8 mouse cellular contexts compared by ENCODE assay signal in genomic region chr19:29253728-29254127, GRCm38 (mm10). TPM values are rescaled to one million over a fixed set of nuclear protein-coding genes. Genes with fewer than 3 reads are reported as not detected.
DNase-seq lines count a peak whose midpoint lies in the region; ATAC-seq and TF ChIP-seq lines count a peak whose summit lies in the region.

No protein-coding gene starts in this region.

- H3K4me3 ChIP-seq in G1E (ENCODE audit: low read depth, low read length): peak overlapping the region; percentile 91
- peak overlapping the region; percentile 86 for H3K4me3 ChIP-seq in forebrain, embryonic 15.5 days
- H3K4me3 ChIP-seq in neural tube, embryonic 14.5 days (ENCODE audit: low read depth, low read length): peak overlapping the region; percentile 97
- peak overlapping the region; percentile 32 for H3K4me3 ChIP-seq in testis, adult 2 months (ENCODE audit: control insufficient read depth, low read depth, low read length)

- peak; percentile 55 for DNase-seq in G1E (ENCODE audit: low spot score)
- peak; percentile 85 to 87 for DNase-seq in cerebellum, adult 18-20 months
- peak; percentile 58 for DNase-seq in heart, postnatal 25 days (ENCODE audit: low spot score)
- DNase-seq in layer of hippocampus, adult 18-20 months (ENCODE audit: low spot score in 2 of 2): peak; percentile 58 to 89
- peak; percentile 85 to 87 for DNase-seq in lung, adult 18-20 months

- intact Hi-C loops in heart, postnatal 25 days (cut with DNase I): loop anchor here (2.0 to 5.0 kb wide), 7 partner anchors 109 to 476 kb away; partner anchors contain the start of genes Ak3, Cdc37l1 and Rcl1

- H3K27ac ChIP-seq in forebrain, embryonic 15.5 days (replicated peaks): peak overlapping the region; percentile 46; the same call in 1 of the 2 replicates
- H3K27ac ChIP-seq in neural tube, embryonic 14.5 days (ENCODE audit: low read depth, low read length): no peak overlapping the region
- H3K27ac ChIP-seq in testis, adult 2 months (ENCODE audit: control insufficient read depth, insufficient read depth, low read depth, low read length): no peak overlapping the region; the same call in 1 of the 2 replicates

- H3K4me2 ChIP-seq in forebrain, embryonic 15.5 days (replicated peaks): peak overlapping the region; percentile 55
- peak overlapping the region; percentile 75 for H3K4me2 ChIP-seq in neural tube, embryonic 14.5 days (ENCODE audit: low read depth, low read length)

- TF ChIP-seq CTCF in G1E (IDR thresholded peaks at IDR 0.05; ENCODE audit: low read depth, low read length): peak; percentile 91
- peak; percentile 94 for TF ChIP-seq CTCF in testis, adult 2 months (IDR thresholded peaks at IDR 0.05; ENCODE audit: control insufficient read depth, insufficient read depth, insufficient replicate concordance, low read depth, low read length)

- no peaks in the 10 kb centered on the region for H3K9me3 ChIP-seq in G1E (replicated peaks)
- H3K9me3 ChIP-seq in forebrain, embryonic 15.5 days: no peaks in the 10 kb centered on the region
- H3K9me3 ChIP-seq in neural tube, embryonic 14.5 days (ENCODE audit: control insufficient read depth, low read length): no peaks in the 10 kb centered on the region

- TF ChIP-seq POLR2A in testis, adult 2 months (IDR thresholded peaks at IDR 0.05; ENCODE audit: control insufficient read depth, low read depth, low read length): no peak

- peak; percentile 47; the same call in 1 of the 2 replicates for ATAC-seq in G1E (ENCODE audit: extremely low read depth, insufficient number of reproducible peaks, low FRiP score, poor library complexity, severe bottlenecking)
- ATAC-seq in forebrain, embryonic 15.5 days (replicated peaks): peak; percentile 46
- peak; percentile 36; the same call in 1 of the 2 replicates for ATAC-seq in neural tube, embryonic 14.5 days (ENCODE audit: low read depth)

- H3K4me1 ChIP-seq in G1E (ENCODE audit: insufficient read depth, low read depth, low read length): peaks cover 51% of the 10 kb centered on the region
- H3K4me1 ChIP-seq in forebrain, embryonic 15.5 days: peaks cover 55% of the 10 kb centered on the region
- H3K4me1 ChIP-seq in neural tube, embryonic 14.5 days (ENCODE audit: control insufficient read depth, insufficient read depth, low read length): peaks cover 33% of the 10 kb centered on the region
- peaks cover 11% of the 10 kb centered on the region for H3K4me1 ChIP-seq in testis, adult 2 months (ENCODE audit: control insufficient read depth, insufficient read depth, low read length)

- H3K36me3 ChIP-seq in G1E (replicated peaks): peaks cover 25% of the 10 kb centered on the region
- no peaks in the 10 kb centered on the region for H3K36me3 ChIP-seq in forebrain, embryonic 15.5 days
- no peaks in the 10 kb centered on the region for H3K36me3 ChIP-seq in neural tube, embryonic 14.5 days (ENCODE audit: control insufficient read depth, insufficient read depth, low read length)
- no peaks in the 10 kb centered on the region for H3K36me3 ChIP-seq in testis, adult 2 months (ENCODE audit: control insufficient read depth, insufficient read depth, low read length)

- WGBS in forebrain, embryonic 15.5 days: 2% methylated on average over 9 of the region's 9 CpGs
- 3% methylated on average over 9 of the region's 9 CpGs for WGBS in neural tube, embryonic 14.5 days

- no peaks in the 10 kb centered on the region for H3K27me3 ChIP-seq in G1E (ENCODE audit: insufficient read depth, low read length)
- H3K27me3 ChIP-seq in forebrain, embryonic 15.5 days: no peaks in the 10 kb centered on the region
- H3K27me3 ChIP-seq in neural tube, embryonic 14.5 days (ENCODE audit: control insufficient read depth, insufficient read depth, low read length): no peaks in the 10 kb centered on the region
- no peaks in the 10 kb centered on the region for H3K27me3 ChIP-seq in testis, adult 2 months (ENCODE audit: control insufficient read depth, insufficient read depth, low read length)

- H3K9ac ChIP-seq in forebrain, embryonic 15.5 days (replicated peaks): peak overlapping the region; percentile 22
- H3K9ac ChIP-seq in neural tube, embryonic 14.5 days (replicated peaks; ENCODE audit: low read depth, low read length): no peak overlapping the region; the same call in 1 of the 2 replicates

RNA-seq across cellular contexts. Expression of gene Jak2, which starts 2.1 kb away (rescaled TPM):
- total RNA-seq in G1E (2014; fragmentation: Nextera tagmentation) (150 and 170 TPM in 2 replicates), G1E (2017) (107 and 132 TPM in 2 replicates)
- 7.3 and 9.4 TPM in 2 replicates for polyA plus RNA-seq in G1E (2012)
- polyA plus RNA-seq in forebrain, embryonic 15.5 days (2015; fragmentation: Nextera tagmentation; extraction: Ambion mirVana): 19.2 and 19.8 TPM in 2 replicates
- total RNA-seq in heart, postnatal 25 days (2021): 10 to 100 TPM; 16.6 to 17.7 TPM
- 10 to 100 TPM; 27.9 to 31.0 TPM for total RNA-seq in layer of hippocampus, adult 18-20 months (2021)
- 18.5 and 22.0 TPM in 2 replicates for polyA plus RNA-seq in neural tube, embryonic 14.5 days (2014; fragmentation: Nextera tagmentation; extraction: Ambion mirVana)
- 1.7 TPM in 2 replicates for polyA plus RNA-seq in testis, adult 2 months (2012; rRNA removed)

Comparison
In these comparisons a context has a peak if more than half of its experiments do, and no peak if none do; other contexts are left out.
1. H3K4me3 ChIP-seq: peak in every context shown above with its lines; median percentile 97 in neural tube, embryonic 14.5 days; 91 in G1E; 86 in forebrain, embryonic 15.5 days; 32 in testis, adult 2 months.